Mouse (Mus musculus): ENCODE data around the gene Pls1. TPM values are rescaled to one million over a fixed set of nuclear protein-coding genes. Genes with fewer than 3 reads are reported as not detected.

Pls1 gene
- total RNA-seq, 2 experiments from 2014 or later = 0.20 to 0.36 TPM

GRCm38 (mm10) chr9:95736238-95736637, 108.9 kb downstream of the Pls1 start:
- intact Hi-C loops (cut with DNase I) = no loop called here

DNA sequence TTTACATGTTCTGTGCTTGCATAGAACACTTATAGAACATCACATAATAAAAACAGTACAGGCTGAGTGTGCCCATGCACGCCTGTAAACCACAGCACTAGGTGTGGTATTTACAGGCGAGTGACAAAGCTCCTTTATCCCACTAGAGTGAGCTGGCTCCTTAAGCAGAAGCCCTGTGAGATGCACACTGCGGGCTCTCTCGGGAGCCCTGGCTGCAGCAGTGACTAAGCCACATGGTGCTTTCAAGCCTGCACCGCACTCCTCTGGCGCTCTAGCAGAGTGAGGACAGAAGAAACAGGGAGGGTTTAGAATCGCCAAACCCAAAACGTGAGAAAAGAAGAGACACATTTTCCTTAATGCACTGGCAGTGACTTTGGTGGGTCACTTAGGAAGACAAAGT, 132.5 kb downstream of the Pls1 start:
- no peak for DNase-seq
- intact Hi-C loops (cut with DNase I) = no loop called here

More at GRCm38 (mm10) chr9:95736238-95736637, 108.9 kb downstream of the Pls1 start:
- DNase-seq = no peak

GRCm38 (mm10) chr9:95708943-95709342, 136.2 kb downstream of the Pls1 start:
- intact Hi-C loops (cut with DNase I) = no loop called here
- no peak for DNase-seq

- intact Hi-C loops (cut with DNase I) = no loop called here
Observed at GRCm38 (mm10) chr9:95705371-95705770, 139.7 kb downstream of the Pls1 start.

GRCm38 (mm10) chr9:95704078-95704477, 141.0 kb downstream of the Pls1 start:
- intact Hi-C loops (cut with DNase I) = loop anchor here (5.0 kb wide), 1 partner anchor 148 kb away; no protein-coding TSS in a partner anchor
- no peak for DNase-seq

More at GRCm38 (mm10) chr9:95705371-95705770, 139.7 kb downstream of the Pls1 start:
- no peak for DNase-seq

Other genes starting within 250 kb of the Pls1 start
- gene Pcolce2, start 207.7 kb downstream of the Pls1 start, total RNA-seq (2021) = 10 to 100 TPM; 27.3 to 29.3 TPM
- gene Trpc1, start 94.9 kb downstream of the Pls1 start, total RNA-seq (2021) = 1 to 10 TPM; 8.9 to 9.1 TPM
- gene Atr, start 12.3 kb upstream of the Pls1 start, total RNA-seq (2021) = 10 to 100 TPM in 1 of 2 experiments, 1 to 10 TPM in 1; 9.3 to 11.6 TPM
- gene Xrn1, start 109.4 kb upstream of the Pls1 start, total RNA-seq (2021) = 10 to 100 TPM; 24.2 to 26.3 TPM

All from heart, postnatal 10 days (tissue).